Comparison of ENCODE assay signal across 33 mouse cellular contexts in the genomic region with DNA sequence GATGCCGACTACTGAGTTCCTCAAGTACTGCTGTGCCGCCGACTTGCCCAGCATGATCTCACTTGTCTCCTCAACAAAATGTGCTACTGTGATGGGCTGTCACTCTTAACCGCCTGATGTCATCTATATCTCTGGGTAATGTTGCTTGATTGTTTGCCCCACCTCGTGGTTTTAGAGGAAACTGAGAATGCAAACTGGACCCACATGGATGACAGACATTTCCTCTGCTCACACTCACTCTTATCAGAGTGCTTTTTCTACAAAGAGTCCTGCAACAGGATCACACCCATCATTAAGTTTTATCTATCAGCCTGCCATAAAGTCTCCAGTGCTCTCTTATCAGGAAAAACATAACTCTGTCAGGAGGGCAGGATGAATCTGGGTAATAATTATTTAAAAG. TPM values are rescaled to one million over a fixed set of nuclear protein-coding genes. Genes with fewer than 3 reads are reported as not detected.
DNase-seq lines count a peak whose midpoint lies in the region; ATAC-seq and TF ChIP-seq lines count a peak whose summit lies in the region.
"Had no signal": no experiment of that assay in that cellular context is flagged by ENCODE, and none has a peak within 500 bp of the region (broad histone marks: within the 10 kb centered on the region; RNA-seq: fewer than 3 reads in every experiment).

No protein-coding gene starts in this region.

- no peak overlapping the region for H3K27ac ChIP-seq in intestine, postnatal 0 days (ENCODE audit: low read depth, low read length)
- no peak overlapping the region for H3K27ac ChIP-seq in liver, postnatal 0 days (ENCODE audit: low read depth)
- H3K27ac ChIP-seq in hindbrain, embryonic 13.5 days: no peak overlapping the region
- no peak overlapping the region for H3K27ac ChIP-seq in forebrain, embryonic 16.5 days (ENCODE audit: low read length)
- H3K27ac ChIP-seq: heart, adult 2 months; heart, embryonic 13.5 days; hindbrain, embryonic 14.5 days; kidney, embryonic 15.5 days; midbrain, embryonic 15.5 days; neural tube, embryonic 12.5 days had no signal

- peaks cover 19% of the 10 kb centered on the region for H3K36me3 ChIP-seq in intestine, postnatal 0 days (ENCODE audit: control insufficient read depth, insufficient read depth)
- peaks cover 17% of the 10 kb centered on the region for H3K36me3 ChIP-seq in liver, postnatal 0 days (replicated peaks; ENCODE audit: insufficient read depth, low read length)
- peaks cover 42% of the 10 kb centered on the region for H3K36me3 ChIP-seq in hindbrain, embryonic 13.5 days
- H3K36me3 ChIP-seq in forebrain, embryonic 16.5 days (ENCODE audit: control insufficient read depth, insufficient read depth): peaks cover 4% of the 10 kb centered on the region; the same call in 1 of the 2 replicates

- peaks cover 6% of the 10 kb centered on the region; the same call in 1 of the 2 replicates for H3K4me1 ChIP-seq in intestine, postnatal 0 days (replicated peaks; ENCODE audit: control insufficient read depth, insufficient read depth, low read length)
- 0 out of 2 replicates have a peak, but pooled peaks cover 4% of the 10 kb centered on the region for H3K4me1 ChIP-seq in liver, postnatal 0 days (ENCODE audit: insufficient read depth)
- no peaks in the 10 kb centered on the region for H3K4me1 ChIP-seq in hindbrain, embryonic 13.5 days (replicated peaks)
- H3K4me1 ChIP-seq in forebrain, embryonic 16.5 days (replicated peaks; ENCODE audit: control insufficient read depth, insufficient read depth, low read length): no peaks in the 10 kb centered on the region
- H3K4me1 ChIP-seq: kidney, embryonic 15.5 days; midbrain, embryonic 15.5 days; neural tube, embryonic 12.5 days had no signal

- no peak overlapping the region for H3K9ac ChIP-seq in intestine, postnatal 0 days (ENCODE audit: low read depth, low read length)
- H3K9ac ChIP-seq in liver, postnatal 0 days (replicated peaks): no peak overlapping the region
- H3K9ac ChIP-seq in hindbrain, embryonic 13.5 days: no peak overlapping the region
- H3K9ac ChIP-seq in forebrain, embryonic 16.5 days (replicated peaks; ENCODE audit: low read depth, low read length): no peak overlapping the region
- H3K9ac ChIP-seq: forebrain, postnatal 0 days; heart, embryonic 13.5 days; hindbrain, embryonic 14.5 days; kidney, embryonic 15.5 days; midbrain, embryonic 15.5 days; neural tube, embryonic 12.5 days had no signal

- H3K4me2 ChIP-seq in intestine, postnatal 0 days (replicated peaks; ENCODE audit: low read depth): no peak overlapping the region
- H3K4me2 ChIP-seq in liver, postnatal 0 days (ENCODE audit: low read depth, low read length): no peak overlapping the region
- H3K4me2 ChIP-seq in hindbrain, embryonic 13.5 days: no peak overlapping the region
- no peak overlapping the region for H3K4me2 ChIP-seq in forebrain, embryonic 16.5 days (ENCODE audit: low read length)
- H3K4me2 ChIP-seq: heart, embryonic 13.5 days; hindbrain, embryonic 14.5 days; kidney, embryonic 15.5 days; midbrain, embryonic 15.5 days; neural tube, embryonic 12.5 days had no signal

- peak; percentile 72 for ATAC-seq in intestine, postnatal 0 days
- no peak for ATAC-seq in liver, postnatal 0 days
- ATAC-seq in hindbrain, embryonic 13.5 days (ENCODE audit: low FRiP score): no peak
- ATAC-seq in forebrain, embryonic 16.5 days: no peak
- ATAC-seq: forebrain, postnatal 0 days; midbrain, embryonic 15.5 days had no signal

- peak; percentile 35; the same call in 1 of the 2 replicates for TF ChIP-seq EP300 in liver, postnatal 0 days (IDR thresholded peaks at IDR 0.05; ENCODE audit: low read depth)

- H3K4me3 ChIP-seq in intestine, postnatal 0 days (ENCODE audit: low read depth, low read length): no peak overlapping the region
- H3K4me3 ChIP-seq in liver, postnatal 0 days (ENCODE audit: low read depth, low read length): no peak overlapping the region
- no peak overlapping the region for H3K4me3 ChIP-seq in hindbrain, embryonic 13.5 days
- H3K4me3 ChIP-seq in forebrain, embryonic 16.5 days (replicated peaks; ENCODE audit: low read length): no peak overlapping the region
- H3K4me3 ChIP-seq: heart, adult 2 months; heart, embryonic 13.5 days; kidney, embryonic 15.5 days; midbrain, embryonic 15.5 days; neural tube, embryonic 12.5 days had no signal

- peak; percentile 66 for DNase-seq in heart, adult 11 months
- DNase-seq in heart, postnatal 4 days: no peak
- peak; percentile 56 for DNase-seq in c-Kit-positive CD71-positive TER-119-positive erythroid progenitor cells, embryonic 14.5 days (ENCODE audit: low spot score)
- no peak for DNase-seq in liver, postnatal 0 days
- DNase-seq in spleen, adult 12 weeks (ENCODE audit: low spot score): no peak
- DNase-seq: adrenal gland, adult 2 months; cerebellum, adult 2 months; cerebellum, postnatal 36 days; forebrain, postnatal 0 days; gastrocnemius, postnatal 14 days; kidney, adult 11 months; kidney, postnatal 4 days; lung, adult 18-20 months; lung, postnatal 10 days; retina, postnatal 1 day; right cerebral cortex, postnatal 25 days; thymus, postnatal 25 days had no signal

- no peaks in the 10 kb centered on the region for H3K27me3 ChIP-seq in intestine, postnatal 0 days (replicated peaks; ENCODE audit: control insufficient read depth, insufficient read depth, low read length)
- H3K27me3 ChIP-seq in liver, postnatal 0 days (ENCODE audit: insufficient read depth, low read length): no peaks in the 10 kb centered on the region
- no peaks in the 10 kb centered on the region for H3K27me3 ChIP-seq in hindbrain, embryonic 13.5 days
- no peaks in the 10 kb centered on the region for H3K27me3 ChIP-seq in forebrain, embryonic 16.5 days (replicated peaks; ENCODE audit: control insufficient read depth, insufficient read depth, low read length)
- H3K27me3 ChIP-seq: heart, embryonic 13.5 days; kidney, embryonic 15.5 days; midbrain, embryonic 15.5 days; neural tube, embryonic 12.5 days had no signal

- H3K9me3 ChIP-seq in intestine, postnatal 0 days (ENCODE audit: control insufficient read depth): no peaks in the 10 kb centered on the region
- no peaks in the 10 kb centered on the region for H3K9me3 ChIP-seq in liver, postnatal 0 days (ENCODE audit: low read length)
- no peaks in the 10 kb centered on the region for H3K9me3 ChIP-seq in hindbrain, embryonic 13.5 days
- no peaks in the 10 kb centered on the region for H3K9me3 ChIP-seq in forebrain, embryonic 16.5 days (ENCODE audit: control insufficient read depth, low read length)
- H3K9me3 ChIP-seq: heart, embryonic 13.5 days; kidney, embryonic 15.5 days; midbrain, embryonic 15.5 days; neural tube, embryonic 12.5 days had no signal

- peak; percentile 47 for TF ChIP-seq CTCF in intestine, postnatal 0 days (IDR thresholded peaks at IDR 0.05; ENCODE audit: low read depth)
- no peak for TF ChIP-seq CTCF in liver, postnatal 0 days (IDR thresholded peaks at IDR 0.05; ENCODE audit: low read depth)

- 39% methylated on average over 5 of the region's 5 CpGs for WGBS in intestine, postnatal 0 days
- WGBS in liver, postnatal 0 days (ENCODE audit: insufficient replicate concordance): 56% methylated on average over 5 of the region's 5 CpGs
- WGBS in hindbrain, embryonic 13.5 days: 92% methylated on average over 5 of the region's 5 CpGs
- 95% methylated on average over 5 of the region's 5 CpGs for WGBS in forebrain, embryonic 16.5 days

RNA-seq across cellular contexts. Expression of gene Gm20518, which starts 20.2 kb away (rescaled TPM):
- not detected for total RNA-seq in heart, postnatal 4 days (2021)
- not detected in 2 replicates for polyA plus RNA-seq in intestine, postnatal 0 days (2015; fragmentation: Nextera tagmentation; extraction: Ambion mirVana)
- not detected in 2 replicates for polyA plus RNA-seq in liver, postnatal 0 days (2015; fragmentation: Nextera tagmentation; extraction: Ambion mirVana)
- polyA plus RNA-seq in hindbrain, embryonic 13.5 days (2015; fragmentation: Nextera tagmentation; extraction: Ambion mirVana): 0.63 and 0.65 TPM in 2 replicates
- polyA plus RNA-seq in forebrain, embryonic 16.5 days (2015; fragmentation: Nextera tagmentation; extraction: Ambion mirVana): 0.63 and 1.1 TPM in 2 replicates

RNA-seq across cellular contexts. Expression of gene Tssk1, which starts 22.8 kb away (rescaled TPM):
- under 1 TPM; 0.07 to 0.09 TPM for total RNA-seq in heart, postnatal 4 days (2021)
- polyA plus RNA-seq in intestine, postnatal 0 days (2015; fragmentation: Nextera tagmentation; extraction: Ambion mirVana): 0.04 TPM in 1 of 2 replicates, not detected in the other
- polyA plus RNA-seq in liver, postnatal 0 days (2015; fragmentation: Nextera tagmentation; extraction: Ambion mirVana): 0.04 and 0.08 TPM in 2 replicates
- 0.05 and 0.10 TPM in 2 replicates for polyA plus RNA-seq in hindbrain, embryonic 13.5 days (2015; fragmentation: Nextera tagmentation; extraction: Ambion mirVana)
- not detected in 2 replicates for polyA plus RNA-seq in forebrain, embryonic 16.5 days (2015; fragmentation: Nextera tagmentation; extraction: Ambion mirVana)
- total RNA-seq: adrenal gland, adult 2 months; forebrain, postnatal 0 days; layer of hippocampus, postnatal 14 days; left cerebral cortex, postnatal 10 days had no signal
- polyA plus RNA-seq: embryonic facial prominence, embryonic 14.5 days; forebrain, postnatal 0 days; kidney, embryonic 15.5 days; limb, embryonic 11.5 days; midbrain, embryonic 15.5 days; spleen, adult 2 months had no signal

RNA-seq across cellular contexts. Expression of gene Dgcr2, which starts 27.1 kb away (rescaled TPM):
- 10 to 100 TPM; 53.5 to 54.8 TPM for total RNA-seq in heart, postnatal 4 days (2021)
- 35.0 and 35.3 TPM in 2 replicates for polyA plus RNA-seq in intestine, postnatal 0 days (2015; fragmentation: Nextera tagmentation; extraction: Ambion mirVana)
- 17.9 and 18.0 TPM in 2 replicates for polyA plus RNA-seq in liver, postnatal 0 days (2015; fragmentation: Nextera tagmentation; extraction: Ambion mirVana)
- polyA plus RNA-seq in hindbrain, embryonic 13.5 days (2015; fragmentation: Nextera tagmentation; extraction: Ambion mirVana): 94.0 and 101 TPM in 2 replicates
- 108 and 110 TPM in 2 replicates for polyA plus RNA-seq in forebrain, embryonic 16.5 days (2015; fragmentation: Nextera tagmentation; extraction: Ambion mirVana)

RNA-seq across cellular contexts. Expression of gene Tssk2, which starts 27.2 kb away (rescaled TPM):
- total RNA-seq in heart, postnatal 4 days (2021): not detected
- polyA plus RNA-seq in intestine, postnatal 0 days (2015; fragmentation: Nextera tagmentation; extraction: Ambion mirVana): not detected in 2 replicates
- polyA plus RNA-seq in liver, postnatal 0 days (2015; fragmentation: Nextera tagmentation; extraction: Ambion mirVana): not detected in 2 replicates
- polyA plus RNA-seq in hindbrain, embryonic 13.5 days (2015; fragmentation: Nextera tagmentation; extraction: Ambion mirVana): not detected in 2 replicates
- 0.17 TPM in 1 of 2 replicates, not detected in the other for polyA plus RNA-seq in forebrain, embryonic 16.5 days (2015; fragmentation: Nextera tagmentation; extraction: Ambion mirVana)
- total RNA-seq: adrenal gland, adult 2 months; adrenal gland, postnatal 4 days; forebrain, postnatal 0 days; gastrocnemius, postnatal 14 days; heart, adult 2 months; heart, postnatal 25 days; layer of hippocampus, postnatal 14 days; left cerebral cortex, postnatal 10 days had no signal
- polyA plus RNA-seq: adrenal gland, adult 2 months; cerebellum, adult 2 months; forebrain, postnatal 0 days; heart, embryonic 13.5 days; hindbrain, embryonic 14.5 days; kidney, embryonic 15.5 days; limb, embryonic 11.5 days; midbrain, embryonic 15.5 days; neural tube, embryonic 12.5 days; spleen, adult 2 months had no signal

RNA-seq across cellular contexts. Expression of gene Car15, which starts 33.1 kb away (rescaled TPM):
- total RNA-seq in heart, postnatal 4 days (2021): 1 to 10 TPM; 1.4 to 1.6 TPM
- polyA plus RNA-seq in intestine, postnatal 0 days (2015; fragmentation: Nextera tagmentation; extraction: Ambion mirVana): 0.39 and 0.59 TPM in 2 replicates
- polyA plus RNA-seq in liver, postnatal 0 days (2015; fragmentation: Nextera tagmentation; extraction: Ambion mirVana): 0.26 and 0.52 TPM in 2 replicates
- 4.5 and 4.8 TPM in 2 replicates for polyA plus RNA-seq in hindbrain, embryonic 13.5 days (2015; fragmentation: Nextera tagmentation; extraction: Ambion mirVana)
- 4.7 and 5.5 TPM in 2 replicates for polyA plus RNA-seq in forebrain, embryonic 16.5 days (2015; fragmentation: Nextera tagmentation; extraction: Ambion mirVana)

Comparison
In these comparisons a context has a peak if more than half of its experiments do, and no peak if none do; other contexts are left out.
1. DNase-seq: peak in heart, adult 11 months (single experiment) and c-Kit-positive CD71-positive TER-119-positive erythroid progenitor cells, embryonic 14.5 days (single experiment); none in heart, postnatal 4 days (single experiment), liver, postnatal 0 days (single experiment) and spleen, adult 12 weeks (single experiment).